Mouse (Mus musculus): ENCODE data around the gene Zfp738. TPM values are rescaled to one million over a fixed set of nuclear protein-coding genes. Genes with fewer than 3 reads are reported as not detected.
"Not testable (repeated sequence)": the region's sequence is repeated elsewhere in the genome, so short reads cannot be mapped to it uniquely, and the experiment has no call there.

The Zfp738 gene
- polyA plus RNA-seq, 1 experiment from 2014 or later: 3.9 TPM

- peak; percentile 32 for TF ChIP-seq CTCF (IDR thresholded peaks at IDR 0.05; ENCODE audit: low read depth)
- under 1% methylated on average over 17 of the region's 17 CpGs for WGBS
Measured at GRCm38 (mm10) chr13:67723848-67724479, 37.1 kb upstream of the Zfp738 start.

GRCm38 (mm10) chr13:67683841-67684240 lies 3.0 kb downstream of the Zfp738 start:
- peak; percentile 43 for ATAC-seq
- H3K4me3 ChIP-seq (ENCODE audit: low read depth, low read length): peak overlapping the region; percentile 76
- 65% methylated on average over 2 of the region's 2 CpGs for WGBS
- H3K4me2 ChIP-seq (replicated peaks; ENCODE audit: low read depth): peak overlapping the region; percentile 77
- H3K27ac ChIP-seq (ENCODE audit: low read depth, low read length); H3K9ac ChIP-seq (ENCODE audit: low read depth, low read length); H3K9me3 ChIP-seq (ENCODE audit: control insufficient read depth); H3K27me3 ChIP-seq (replicated peaks; ENCODE audit: control insufficient read depth, insufficient read depth, low read length); H3K36me3 ChIP-seq (ENCODE audit: control insufficient read depth, insufficient read depth); H3K4me1 ChIP-seq (replicated peaks; ENCODE audit: control insufficient read depth, insufficient read depth, low read length): not testable (repeated sequence)

More at GRCm38 (mm10) chr13:67723848-67724479, 37.1 kb upstream of the Zfp738 start:
- Histone ChIP-seq H3K9ac (ENCODE audit: low read depth, low read length) (peak overlapping the region; percentile 59), H3K36me3 (ENCODE audit: control insufficient read depth, insufficient read depth) (no peaks in the 10 kb centered on the region), H3K4me1 (replicated peaks; ENCODE audit: control insufficient read depth, insufficient read depth, low read length) (no peaks in the 10 kb centered on the region), H3K4me2 (replicated peaks; ENCODE audit: low read depth) (peak overlapping the region; percentile 83), H3K27ac (ENCODE audit: low read depth, low read length) (peak overlapping the region; percentile 62), H3K27me3 (replicated peaks; ENCODE audit: control insufficient read depth, insufficient read depth, low read length) (no peaks in the 10 kb centered on the region), H3K4me3 (ENCODE audit: low read depth, low read length) (peak overlapping the region; percentile 95), H3K9me3 (ENCODE audit: control insufficient read depth) (no peaks in the 10 kb centered on the region)
- ATAC-seq: peak; percentile 92

- peak overlapping the region; percentile 76 for H3K4me3 ChIP-seq (ENCODE audit: low read depth, low read length)
- not testable (repeated sequence) for H3K4me1 ChIP-seq (replicated peaks; ENCODE audit: control insufficient read depth, insufficient read depth, low read length); H3K36me3 ChIP-seq (ENCODE audit: control insufficient read depth, insufficient read depth); H3K27me3 ChIP-seq (replicated peaks; ENCODE audit: control insufficient read depth, insufficient read depth, low read length); H3K9me3 ChIP-seq (ENCODE audit: control insufficient read depth)
- peak; percentile 100 for ATAC-seq
- H3K9ac ChIP-seq (ENCODE audit: low read depth, low read length): peak overlapping the region; percentile 73
- 10% methylated on average over 16 of the region's 16 CpGs for WGBS
- H3K4me2 ChIP-seq (replicated peaks; ENCODE audit: low read depth): peak overlapping the region; percentile 77
- peak overlapping the region; percentile 64 for H3K27ac ChIP-seq (ENCODE audit: low read depth, low read length)
- peak; percentile 21; the same call in 1 of the 2 replicates for TF ChIP-seq CTCF (IDR thresholded peaks at IDR 0.05; ENCODE audit: low read depth)
Measured at GRCm38 (mm10) chr13:67682959-67683735, 3.7 kb downstream of the Zfp738 start.

- no peaks in the 10 kb centered on the region for H3K9me3 ChIP-seq (ENCODE audit: control insufficient read depth)
- TF ChIP-seq CTCF (IDR thresholded peaks at IDR 0.05; ENCODE audit: low read depth): no peak
- H3K36me3 ChIP-seq (ENCODE audit: control insufficient read depth, insufficient read depth): 0 out of 2 replicates have a peak, but pooled peaks cover 3% of the 10 kb centered on the region
- H3K4me2 ChIP-seq (replicated peaks; ENCODE audit: low read depth): no peak overlapping the region
- H3K4me3 ChIP-seq (ENCODE audit: low read depth, low read length): no peak overlapping the region
- ATAC-seq: no peak
- WGBS: 93% methylated on average over 2 of the region's 2 CpGs
- no peak overlapping the region for H3K9ac ChIP-seq (ENCODE audit: low read depth, low read length)
- H3K27ac ChIP-seq (ENCODE audit: low read depth, low read length): no peak overlapping the region
- H3K27me3 ChIP-seq (replicated peaks; ENCODE audit: control insufficient read depth, insufficient read depth, low read length): no peaks in the 10 kb centered on the region
- no peaks in the 10 kb centered on the region for H3K4me1 ChIP-seq (replicated peaks; ENCODE audit: control insufficient read depth, insufficient read depth, low read length)
Measured at GRCm38 (mm10) chr13:67674902-67675301, 12.0 kb downstream of the Zfp738 start.

GRCm38 (mm10) chr13:67652496-67652895 lies 34.4 kb downstream of the Zfp738 start:
- H3K27ac ChIP-seq (ENCODE audit: low read depth, low read length): no peak overlapping the region
- no peak overlapping the region for H3K9ac ChIP-seq (ENCODE audit: low read depth, low read length)
- no peaks in the 10 kb centered on the region for H3K36me3 ChIP-seq (ENCODE audit: control insufficient read depth, insufficient read depth)
- H3K4me1 ChIP-seq (replicated peaks; ENCODE audit: control insufficient read depth, insufficient read depth, low read length): no peaks in the 10 kb centered on the region
- no peak for TF ChIP-seq CTCF (IDR thresholded peaks at IDR 0.05; ENCODE audit: low read depth)
- H3K4me2 ChIP-seq (replicated peaks; ENCODE audit: low read depth): no peak overlapping the region
- no peak overlapping the region for H3K4me3 ChIP-seq (ENCODE audit: low read depth, low read length)
- no peaks in the 10 kb centered on the region for H3K9me3 ChIP-seq (ENCODE audit: control insufficient read depth)
- 47% methylated on average over 3 of the region's 3 CpGs for WGBS
- ATAC-seq: no peak
- H3K27me3 ChIP-seq (replicated peaks; ENCODE audit: control insufficient read depth, insufficient read depth, low read length): no peaks in the 10 kb centered on the region

GRCm38 (mm10) chr13:67637294-67638007 lies 49.4 kb downstream of the Zfp738 start, which contains the start of the genes Gm49345 and Zfp729a:
Gene Gm49345, minus strand, starts transcription at chr13:67637769.
Gene Zfp729a, minus strand, starts transcription at chr13:67637791.
- H3K36me3 ChIP-seq (ENCODE audit: control insufficient read depth, insufficient read depth): no peaks in the 10 kb centered on the region
- H3K27me3 ChIP-seq (replicated peaks; ENCODE audit: control insufficient read depth, insufficient read depth, low read length): no peaks in the 10 kb centered on the region
- ATAC-seq: peak; percentile 99
- H3K27ac ChIP-seq (ENCODE audit: low read depth, low read length): peak within 1 kb of the TSS; percentile 93
- H3K4me2 ChIP-seq (replicated peaks; ENCODE audit: low read depth): peak within 1 kb of the TSS; percentile 66
- 1% methylated on average over 19 of the region's 19 CpGs for WGBS
- peak; percentile 83 for TF ChIP-seq CTCF (IDR thresholded peaks at IDR 0.05; ENCODE audit: low read depth)
- H3K9ac ChIP-seq (ENCODE audit: low read depth, low read length): peak within 1 kb of the TSS; percentile 78
- no peaks in the 10 kb centered on the region for H3K9me3 ChIP-seq (ENCODE audit: control insufficient read depth)
- peak within 1 kb of the TSS; percentile 97 for H3K4me3 ChIP-seq (ENCODE audit: low read depth, low read length)
- no peaks in the 10 kb centered on the region for H3K4me1 ChIP-seq (replicated peaks; ENCODE audit: control insufficient read depth, insufficient read depth, low read length)
